Mouse (Mus musculus) neutrophil, adult 5-6 weeks (primary cell): ENCODE data around the gene Pip4k2c. TPM values are rescaled to one million over a fixed set of nuclear protein-coding genes. Genes with fewer than 3 reads are reported as not detected.
"Not testable (repeated sequence)": the region's sequence is repeated elsewhere in the genome, so short reads cannot be mapped to it uniquely, and the experiment has no call there.

Experiments
- ATAC-seq: fragments of 151-379, 151-347 bp; 2 replicates; pipeline ENCODE4 v1.8.0; 2017; ENCODE audit warnings: mild to moderate bottlenecking, moderate TSS enrichment; ENCODE audit not compliant: insufficient number of reproducible peaks, poor library complexity, low FRiP score, severe bottlenecking; ENCODE audit errors: extremely low read depth
- total RNA-seq: library from RNA; stranded (forward); fragments of 200-1000 nt; gene quantifications from 2 replicates; pipeline ENCODE4 v1.2.3, GENCODE M21; 2017

The Pip4k2c gene
- total RNA-seq, 1 experiment from 2014 or later, result 36.5 TPM

GRCm38 (mm10) chr10:127158471-127158870 is 52.9 kb downstream of the Pip4k2c start:
- no peak for ATAC-seq

- no peak for ATAC-seq
Measured at GRCm38 (mm10) chr10:127156511-127156910, 54.9 kb downstream of the Pip4k2c start.

GRCm38 (mm10) chr10:127156089-127156488 is 55.3 kb downstream of the Pip4k2c start:
- ATAC-seq, result no peak

- no peak for ATAC-seq
Measured at GRCm38 (mm10) chr10:127154652-127155051, 56.7 kb downstream of the Pip4k2c start.

- ATAC-seq, result no peak
Measured at GRCm38 (mm10) chr10:127154241-127154640, 57.1 kb downstream of the Pip4k2c start.

- no peak for ATAC-seq
Measured at GRCm38 (mm10) chr10:127153323-127153722, 58.1 kb downstream of the Pip4k2c start.

- ATAC-seq, result not testable (repeated sequence)
Measured at GRCm38 (mm10) chr10:127152556-127152955, 58.8 kb downstream of the Pip4k2c start.

- not testable (repeated sequence) for ATAC-seq
Measured at GRCm38 (mm10) chr10:127151233-127151632, 60.2 kb downstream of the Pip4k2c start.

GRCm38 (mm10) chr10:127150471-127150872 is 60.9 kb downstream of the Pip4k2c start:
- no peak for ATAC-seq

GRCm38 (mm10) chr10:127147135-127147534 is 64.2 kb downstream of the Pip4k2c start:
- no peak for ATAC-seq

Other genes starting within 250 kb of the Pip4k2c start
- gene Ctdsp2, start 232.9 kb downstream of the Pip4k2c start, total RNA-seq, result 63.7 and 64.6 TPM in 2 replicates
- 2.0 and 2.1 TPM in 2 replicates for gene Avil, start 210.9 kb downstream of the Pip4k2c start, total RNA-seq
- gene Tsfm, start 180.7 kb downstream of the Pip4k2c start, total RNA-seq, result 8.6 and 12.9 TPM in 2 replicates
- gene Mettl1, start 170.2 kb downstream of the Pip4k2c start, total RNA-seq, result 4.3 and 8.3 TPM in 2 replicates
- gene Eef1akmt3, start 170.1 kb downstream of the Pip4k2c start, total RNA-seq, result 0.23 TPM in 1 of 2 replicates, not detected in the other
- not detected in 2 replicates for gene Cyp27b1, start 163.3 kb downstream of the Pip4k2c start, total RNA-seq
- gene March9, start 151.4 kb downstream of the Pip4k2c start, total RNA-seq, result 0.98 and 1.9 TPM in 2 replicates
- 25.9 and 31.7 TPM in 2 replicates for gene Cdk4, start 148.1 kb downstream of the Pip4k2c start, total RNA-seq
- 21.9 and 23.5 TPM in 2 replicates for gene Tspan31, start 141.3 kb downstream of the Pip4k2c start, total RNA-seq
- gene Agap2, start 136.3 kb downstream of the Pip4k2c start, total RNA-seq, result 54.4 and 60.8 TPM in 2 replicates
- gene Os9, start 90.5 kb downstream of the Pip4k2c start, total RNA-seq, result 157 and 176 TPM in 2 replicates
- gene B4galnt1, start 46.4 kb downstream of the Pip4k2c start, total RNA-seq, result 246 and 273 TPM in 2 replicates
- 2.5 and 3.0 TPM in 2 replicates for gene Slc26a10, start 30.9 kb downstream of the Pip4k2c start, total RNA-seq
- not detected in 2 replicates for gene Arhgef25, start 21.5 kb downstream of the Pip4k2c start, total RNA-seq
- 9.0 and 11.5 TPM in 2 replicates for gene Dtx3, start 15.9 kb downstream of the Pip4k2c start, total RNA-seq
- gene Kif5a, start 51.8 kb upstream of the Pip4k2c start, total RNA-seq, result not detected in 2 replicates
- 89.5 and 94.5 TPM in 2 replicates for gene Dctn2, start 54.8 kb upstream of the Pip4k2c start, total RNA-seq
- gene Mbd6, start 77.4 kb upstream of the Pip4k2c start, total RNA-seq, result 19.9 and 27.8 TPM in 2 replicates
- gene Mars, start 100.2 kb upstream of the Pip4k2c start, total RNA-seq, result 57.0 and 63.3 TPM in 2 replicates
- 146 and 150 TPM in 2 replicates for gene Arhgap9, start 110.4 kb upstream of the Pip4k2c start, total RNA-seq
- not detected in 2 replicates for gene Gli1, start 130.4 kb upstream of the Pip4k2c start, total RNA-seq
- gene Inhbe, start 142.8 kb upstream of the Pip4k2c start, total RNA-seq, result 0.12 TPM in 1 of 2 replicates, not detected in the other
- not detected in 2 replicates for gene Inhbc, start 158.8 kb upstream of the Pip4k2c start, total RNA-seq
- 51.8 and 67.4 TPM in 2 replicates for gene R3hdm2, start 168.7 kb upstream of the Pip4k2c start, total RNA-seq